Mouse (Mus musculus): ENCODE measurements at regions not wholly inside any gene's neighbourhood (a gene's known extent, or its start where the extent isn't known, plus 50 kb on each side); places are given as distances from the start of the nearest gene placed in this dataset.

GRCm38 (mm10) chr11:71436335-71436734, 205.8 kb upstream of the Nlrp1b start:
- Histone ChIP-seq H3K9ac (ENCODE audit: low read depth, low read length, severe bottlenecking) (no peak overlapping the region), H3K27me3 (ENCODE audit: control insufficient read depth, insufficient read depth, low read length) (no peaks in the 10 kb centered on the region), H3K27ac (replicated peaks; ENCODE audit: low read depth, low read length) (no peak overlapping the region), H3K36me3 (ENCODE audit: control insufficient read depth, insufficient read depth, low read length) (no peaks in the 10 kb centered on the region), H3K4me2 (replicated peaks; ENCODE audit: low read depth, low read length, severe bottlenecking) (no peak overlapping the region), H3K4me3 (replicated peaks; ENCODE audit: low read length) (no peak overlapping the region), H3K9me3 (ENCODE audit: control insufficient read depth, low read length) (no peaks in the 10 kb centered on the region), H3K4me1 (ENCODE audit: control insufficient read depth, insufficient read depth, low read length) (no peaks in the 10 kb centered on the region)
- TF ChIP-seq POLR2A (IDR thresholded peaks at IDR 0.05; ENCODE audit: borderline replicate concordance, extremely low read depth, insufficient read depth, insufficient read length) = no peak
- 30% methylated on average over 1 of the region's 1 CpGs for WGBS
- ATAC-seq (ENCODE audit: low FRiP score, low read depth) (no peak), DNase-seq (ENCODE audit: low spot score) (no peak)

DNA sequence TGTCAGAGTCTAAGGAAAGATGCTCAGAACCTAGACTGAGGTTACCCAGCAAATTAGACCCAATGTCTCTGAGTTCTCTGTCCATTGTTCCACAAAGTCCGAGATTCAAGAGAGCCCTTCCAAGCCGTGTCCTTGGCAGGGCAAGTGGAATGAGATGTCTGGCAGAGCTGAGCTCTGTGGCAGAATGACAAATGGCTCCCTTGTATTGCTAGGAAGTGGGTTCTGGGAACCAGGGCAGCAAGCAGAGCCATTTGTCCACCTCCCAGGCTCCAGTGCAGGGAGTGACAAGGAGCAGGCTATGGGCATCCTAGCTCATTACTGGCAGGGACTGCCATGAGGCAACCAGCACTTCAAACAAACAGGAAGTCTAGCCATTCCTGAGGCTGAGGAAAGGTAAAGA, 206.3 kb upstream of the Nlrp1b start:
- H3K27ac ChIP-seq (replicated peaks; ENCODE audit: low read depth, low read length) = no peak overlapping the region
- no peaks in the 10 kb centered on the region for H3K36me3 ChIP-seq (ENCODE audit: control insufficient read depth, insufficient read depth, low read length)
- no peaks in the 10 kb centered on the region for H3K27me3 ChIP-seq (ENCODE audit: control insufficient read depth, insufficient read depth, low read length)
- H3K4me3 ChIP-seq (replicated peaks; ENCODE audit: low read length) = no peak overlapping the region
- 61% methylated on average over 2 of the region's 2 CpGs for WGBS
- H3K9ac ChIP-seq (ENCODE audit: low read depth, low read length, severe bottlenecking) = no peak overlapping the region
- H3K9me3 ChIP-seq (ENCODE audit: control insufficient read depth, low read length) = no peaks in the 10 kb centered on the region
- ATAC-seq (ENCODE audit: low FRiP score, low read depth) (no peak), DNase-seq (ENCODE audit: low spot score) (no peak)
- H3K4me2 ChIP-seq (replicated peaks; ENCODE audit: low read depth, low read length, severe bottlenecking) = no peak overlapping the region
- H3K4me1 ChIP-seq (ENCODE audit: control insufficient read depth, insufficient read depth, low read length) = no peaks in the 10 kb centered on the region
- TF ChIP-seq POLR2A (IDR thresholded peaks at IDR 0.05; ENCODE audit: borderline replicate concordance, extremely low read depth, insufficient read depth, insufficient read length) = no peak

- Histone ChIP-seq H3K4me2 (replicated peaks; ENCODE audit: low read depth, low read length, severe bottlenecking) (peak overlapping the region; percentile 34), H3K4me3 (replicated peaks; ENCODE audit: low read length) (no peak overlapping the region), H3K36me3 (ENCODE audit: control insufficient read depth, insufficient read depth, low read length) (no peaks in the 10 kb centered on the region), H3K27ac (replicated peaks; ENCODE audit: low read depth, low read length) (no peak overlapping the region), H3K9me3 (ENCODE audit: control insufficient read depth, low read length) (no peaks in the 10 kb centered on the region), H3K9ac (ENCODE audit: low read depth, low read length, severe bottlenecking) (no peak overlapping the region), H3K27me3 (ENCODE audit: control insufficient read depth, insufficient read depth, low read length) (no peaks in the 10 kb centered on the region), H3K4me1 (ENCODE audit: control insufficient read depth, insufficient read depth, low read length) (no peaks in the 10 kb centered on the region)
- DNase-seq (ENCODE audit: low spot score) (peak; percentile 14), ATAC-seq (ENCODE audit: low FRiP score, low read depth) (peak; percentile 67)
- 5% methylated on average over 17 of the region's 17 CpGs for WGBS
- TF ChIP-seq POLR2A (IDR thresholded peaks at IDR 0.05; ENCODE audit: borderline replicate concordance, extremely low read depth, insufficient read depth, insufficient read length) = no peak
Observed at GRCm38 (mm10) chr11:71439871-71440270, 209.3 kb upstream of the Nlrp1b start.

DNA sequence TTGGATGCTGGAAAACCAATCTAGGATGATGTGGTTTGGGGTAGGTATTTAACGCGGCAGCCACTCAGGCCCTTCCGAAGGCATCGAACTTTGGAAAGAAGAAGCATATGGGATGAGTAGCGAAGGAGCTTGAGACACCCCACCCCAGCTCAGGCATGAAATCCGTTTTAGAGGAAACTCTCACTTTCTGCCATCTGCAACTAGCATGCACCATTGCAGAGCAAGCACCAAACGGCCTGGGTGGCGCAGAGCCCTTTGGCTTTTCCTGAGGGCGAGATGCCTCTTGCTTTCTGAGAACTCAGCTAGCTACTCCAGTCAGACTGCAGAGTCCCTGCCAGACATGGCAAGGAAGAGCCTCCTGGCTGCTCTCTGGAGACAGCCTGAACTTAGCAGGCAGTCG, 209.9 kb upstream of the Nlrp1b start:
- H3K4me1 ChIP-seq (ENCODE audit: control insufficient read depth, insufficient read depth, low read length) = no peaks in the 10 kb centered on the region
- no peak overlapping the region for H3K27ac ChIP-seq (replicated peaks; ENCODE audit: low read depth, low read length)
- no peak for ATAC-seq (ENCODE audit: low FRiP score, low read depth)
- H3K9ac ChIP-seq (ENCODE audit: low read depth, low read length, severe bottlenecking) = no peak overlapping the region
- no peaks in the 10 kb centered on the region for H3K9me3 ChIP-seq (ENCODE audit: control insufficient read depth, low read length)
- 49% methylated on average over 10 of the region's 10 CpGs for WGBS
- no peak for TF ChIP-seq POLR2A (IDR thresholded peaks at IDR 0.05; ENCODE audit: borderline replicate concordance, extremely low read depth, insufficient read depth, insufficient read length)
- H3K27me3 ChIP-seq (ENCODE audit: control insufficient read depth, insufficient read depth, low read length) = no peaks in the 10 kb centered on the region
- H3K4me3 ChIP-seq (replicated peaks; ENCODE audit: low read length) = no peak overlapping the region
- peak overlapping the region; percentile 34 for H3K4me2 ChIP-seq (replicated peaks; ENCODE audit: low read depth, low read length, severe bottlenecking)
- no peaks in the 10 kb centered on the region for H3K36me3 ChIP-seq (ENCODE audit: control insufficient read depth, insufficient read depth, low read length)
- DNase-seq (ENCODE audit: low spot score) = no peak

DNA sequence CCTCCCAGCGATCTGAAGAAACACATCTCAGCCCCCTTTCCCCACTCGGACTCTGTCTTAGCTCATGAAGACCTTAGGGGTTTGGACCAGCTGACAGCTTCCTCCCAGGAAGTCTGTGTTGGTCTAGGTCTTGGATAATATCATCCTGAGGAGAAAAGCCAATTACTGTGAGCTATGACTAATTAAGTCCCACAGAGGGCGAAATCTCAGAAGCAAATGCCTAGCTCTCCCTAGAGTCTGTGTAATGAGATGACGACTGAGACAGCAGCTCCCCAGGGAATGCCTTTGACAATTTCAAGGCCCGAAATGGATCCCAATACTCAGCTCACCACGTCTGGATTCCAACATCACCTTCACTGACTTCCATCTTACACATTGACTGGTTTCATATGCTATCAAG, 213.5 kb upstream of the Nlrp1b start:
- no peak for ATAC-seq (ENCODE audit: low FRiP score, low read depth)
- no peaks in the 10 kb centered on the region for H3K36me3 ChIP-seq (ENCODE audit: control insufficient read depth, insufficient read depth, low read length)
- no peak for DNase-seq (ENCODE audit: low spot score)
- no peaks in the 10 kb centered on the region for H3K27me3 ChIP-seq (ENCODE audit: control insufficient read depth, insufficient read depth, low read length)
- H3K4me3 ChIP-seq (replicated peaks; ENCODE audit: low read length) = no peak overlapping the region
- TF ChIP-seq POLR2A (IDR thresholded peaks at IDR 0.05; ENCODE audit: borderline replicate concordance, extremely low read depth, insufficient read depth, insufficient read length) = no peak
- H3K9me3 ChIP-seq (ENCODE audit: control insufficient read depth, low read length) = no peaks in the 10 kb centered on the region
- H3K27ac ChIP-seq (replicated peaks; ENCODE audit: low read depth, low read length) = no peak overlapping the region
- H3K9ac ChIP-seq (ENCODE audit: low read depth, low read length, severe bottlenecking) = no peak overlapping the region
- H3K4me1 ChIP-seq (ENCODE audit: control insufficient read depth, insufficient read depth, low read length) = no peaks in the 10 kb centered on the region
- no peak overlapping the region for H3K4me2 ChIP-seq (replicated peaks; ENCODE audit: low read depth, low read length, severe bottlenecking)
- 54% methylated on average over 6 of the region's 6 CpGs for WGBS

GRCm38 (mm10) chr11:71446641-71447040, 216.1 kb upstream of the Nlrp1b start:
- H3K4me2 ChIP-seq (replicated peaks; ENCODE audit: low read depth, low read length, severe bottlenecking) = no peak overlapping the region
- ATAC-seq (ENCODE audit: low FRiP score, low read depth) = no peak
- no peaks in the 10 kb centered on the region for H3K27me3 ChIP-seq (ENCODE audit: control insufficient read depth, insufficient read depth, low read length)
- TF ChIP-seq POLR2A (IDR thresholded peaks at IDR 0.05; ENCODE audit: borderline replicate concordance, extremely low read depth, insufficient read depth, insufficient read length) = no peak
- no peaks in the 10 kb centered on the region for H3K4me1 ChIP-seq (ENCODE audit: control insufficient read depth, insufficient read depth, low read length)
- no peak for DNase-seq (ENCODE audit: low spot score)
- H3K9ac ChIP-seq (ENCODE audit: low read depth, low read length, severe bottlenecking) = no peak overlapping the region
- H3K9me3 ChIP-seq (ENCODE audit: control insufficient read depth, low read length) = no peaks in the 10 kb centered on the region
- no peak overlapping the region for H3K4me3 ChIP-seq (replicated peaks; ENCODE audit: low read length)
- no peaks in the 10 kb centered on the region for H3K36me3 ChIP-seq (ENCODE audit: control insufficient read depth, insufficient read depth, low read length)
- WGBS = 74% methylated on average over 5 of the region's 5 CpGs
- no peak overlapping the region for H3K27ac ChIP-seq (replicated peaks; ENCODE audit: low read depth, low read length)
